Mouse (Mus musculus) heart, postnatal 14 days (tissue): ENCODE data around the gene Fancd2. TPM values are rescaled to one million over a fixed set of nuclear protein-coding genes. Genes with fewer than 3 reads are reported as not detected.

Source experiments
- microRNA-seq, 2 experiments: library from miRNA; unstranded; fragments of <30 nt; microRNA quantifications; one replicate each; pipeline ENCODE4 v1.2.0; 2021 to 2022
- total RNA-seq, 2 experiments: library from RNA; stranded (reverse); gene quantifications; 2 replicates each; pipeline ENCODE4 v1.2.3; 2021

The Fancd2 gene
- total RNA-seq, 2 experiments from 2014 or later, result 1.2 TPM

Small RNA genes within 50 kb of the gene (microRNA-seq; reads per million reads assigned to microRNA genes)
- gene Gm23365, result 0 reads per million in 2 experiments

Other genes starting within 250 kb of the Fancd2 start
- gene Cpne9, start 249.4 kb upstream of the Fancd2 start, total RNA-seq, result under 1 TPM; 0.05 to 0.29 TPM
- 10 to 100 TPM; 18.0 to 18.1 TPM for gene Brpf1, start 224.5 kb upstream of the Fancd2 start, total RNA-seq
- gene Ogg1, start 204.7 kb upstream of the Fancd2 start, total RNA-seq, result 1 to 10 TPM; 6.5 to 7.4 TPM
- gene Camk1, start 187.7 kb upstream of the Fancd2 start, total RNA-seq, result 10 to 100 TPM; 66.9 to 71.2 TPM
- 10 to 100 TPM; 19.7 to 22.2 TPM for gene Tada3, start 153.8 kb upstream of the Fancd2 start, total RNA-seq
- gene Arpc4, start 153.6 kb upstream of the Fancd2 start, total RNA-seq, result 10 to 100 TPM; 78.0 to 99.5 TPM
- 1 to 10 TPM; 1.8 to 2.1 TPM for gene Ttll3, start 142.4 kb upstream of the Fancd2 start, total RNA-seq
- gene Rpusd3, start 112.3 kb upstream of the Fancd2 start, total RNA-seq, result 10 to 100 TPM in 1 of 2 experiments, 1 to 10 TPM in 1; 10.0 to 12.2 TPM
- 10 to 100 TPM in 1 of 2 experiments, 1 to 10 TPM in 1; 4.4 to 17.1 TPM for gene Cidec, start 95.9 kb upstream of the Fancd2 start, total RNA-seq
- 10 to 100 TPM; 24.0 to 24.5 TPM for gene Jagn1, start 89.1 kb upstream of the Fancd2 start, total RNA-seq
- 1 to 10 TPM; 1.2 to 1.5 TPM for gene Il17re, start 73.2 kb upstream of the Fancd2 start, total RNA-seq
- 1 to 10 TPM; 8.7 to 8.9 TPM for gene Il17rc, start 60.3 kb upstream of the Fancd2 start, total RNA-seq
- 10 to 100 TPM; 42.1 to 45.2 TPM for gene Creld1, start 48.4 kb upstream of the Fancd2 start, total RNA-seq
- gene Prrt3, start 29.8 kb upstream of the Fancd2 start, total RNA-seq, result not detected
- gene Emc3, start within 50 bp of the Fancd2 start, total RNA-seq, result 10 to 100 TPM; 56.0 to 61.9 TPM
- gene Fancd2os, start 69.0 kb downstream of the Fancd2 start, total RNA-seq, result not detected
- gene Brk1, start 73.1 kb downstream of the Fancd2 start, total RNA-seq, result 10 to 100 TPM; 76.1 to 80.0 TPM
- gene Vhl, start 92.3 kb downstream of the Fancd2 start, total RNA-seq, result 10 to 100 TPM; 10.0 to 12.0 TPM
- 10 to 100 TPM; 12.3 to 14.1 TPM for gene Irak2, start 106.8 kb downstream of the Fancd2 start, total RNA-seq
- gene Tatdn2, start 165.4 kb downstream of the Fancd2 start, total RNA-seq, result 10 to 100 TPM; 60.0 to 63.2 TPM
- under 1 TPM in 1 of 2 experiments, not detected in 1; 0.53 TPM for gene Ghrl, start 188.2 kb downstream of the Fancd2 start, total RNA-seq
- 10 to 100 TPM; 74.7 to 79.9 TPM for gene Sec13, start 209.1 kb downstream of the Fancd2 start, total RNA-seq